In the genomic region with DNA sequence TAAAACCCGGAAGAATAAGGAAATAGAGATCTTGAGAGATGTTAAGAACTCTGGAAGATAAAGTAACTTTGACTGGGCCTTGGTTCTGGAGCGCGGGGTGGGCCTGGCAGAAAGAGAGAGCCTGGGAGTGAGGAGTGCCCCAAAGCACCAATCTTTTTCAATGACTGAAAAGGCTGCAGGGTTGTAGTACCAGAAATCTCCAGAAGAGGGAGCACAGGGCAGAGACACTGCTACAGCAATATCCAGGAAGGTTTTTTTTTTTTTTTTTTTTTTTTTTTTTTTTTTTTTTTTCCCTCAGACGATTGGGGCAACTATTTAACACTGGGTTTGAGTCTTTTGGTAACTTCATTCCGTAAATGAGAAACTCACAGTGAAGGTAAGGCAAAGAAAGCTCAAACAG, we compare ENCODE assay signal across 8 mouse cellular contexts.
A peak's percentile ranks its signal among the peaks of the same experiment; 100 is the strongest.
DNase-seq lines count a peak whose midpoint lies in the region; ATAC-seq and TF ChIP-seq lines count a peak whose summit lies in the region.

No protein-coding gene starts in this region.

- H3K9ac ChIP-seq in midbrain, embryonic 13.5 days (replicated peaks): no peak overlapping the region

- peak; percentile 62 for TF ChIP-seq CTCF in cerebellum, adult 2 months (IDR thresholded peaks at IDR 0.05; ENCODE audit: borderline replicate concordance, insufficient read depth, low read depth, low read length)
- TF ChIP-seq CTCF in kidney, adult 2 months (conservative IDR thresholded peaks at IDR 0.05; ENCODE audit: insufficient read depth, insufficient read length, low read depth, low read length): peak; percentile 50

- 8% methylated on average over 5 of the region's 5 CpGs for WGBS in midbrain, embryonic 10.5 days
- 11% methylated on average over 5 of the region's 5 CpGs for WGBS in midbrain, embryonic 13.5 days
- WGBS in cerebellum, adult 2 months: 11% methylated on average over 5 of the region's 5 CpGs
- 5% methylated on average over 5 of the region's 5 CpGs for whole genome bisulfite sequencing in kidney, adult 2 months

- intact Hi-C loops in left cerebral cortex, postnatal 4 days (cut with DNase I): loop anchor here (5.0 kb wide), 1 partner anchor 177 kb away; a partner anchor contains a TSS

- peaks cover 21% of the 10 kb centered on the region for H3K36me3 ChIP-seq in midbrain, embryonic 10.5 days
- H3K36me3 ChIP-seq in midbrain, embryonic 13.5 days: no peaks in the 10 kb centered on the region
- H3K36me3 ChIP-seq in kidney, adult 2 months (ENCODE audit: control insufficient read depth, insufficient read depth, low read length): no peaks in the 10 kb centered on the region

- TF ChIP-seq POLR2A in cerebellum, adult 2 months (IDR thresholded peaks at IDR 0.05; ENCODE audit: borderline replicate concordance, insufficient read depth, low read length): no peak
- no peak for TF ChIP-seq POLR2A in kidney, adult 2 months (IDR thresholded peaks at IDR 0.05; ENCODE audit: low read depth, low read length)

- H3K4me1 ChIP-seq in midbrain, embryonic 10.5 days: peaks cover 93% of the 10 kb centered on the region
- H3K4me1 ChIP-seq in midbrain, embryonic 13.5 days (replicated peaks): peaks cover 41% of the 10 kb centered on the region
- no peaks in the 10 kb centered on the region; the same call in 1 of the 2 replicates for H3K4me1 ChIP-seq in cerebellum, adult 2 months (ENCODE audit: control insufficient read depth, insufficient read depth, low read length)
- no peaks in the 10 kb centered on the region for H3K4me1 ChIP-seq in kidney, adult 2 months (ENCODE audit: control insufficient read depth, insufficient read depth, low read length)

- H3K9me3 ChIP-seq in midbrain, embryonic 10.5 days (replicated peaks): no peaks in the 10 kb centered on the region
- no peaks in the 10 kb centered on the region for H3K9me3 ChIP-seq in midbrain, embryonic 13.5 days

- peak; percentile 76 for DNase-seq in midbrain, embryonic 10.5 days (ENCODE audit: low spot score)
- peak; percentile 82 for DNase-seq in cerebellum, adult 2 months
- DNase-seq in frontal cortex, postnatal 10 days (ENCODE audit: low spot score in 2 of 2): peak; percentile 63 to 83
- peak; percentile 84 for DNase-seq in kidney, adult 2 months
- peak; percentile 85 for DNase-seq in left cerebral cortex, postnatal 4 days
- peak; percentile 57 for DNase-seq in ovary, adult 18-20 months (ENCODE audit: low spot score)
- peak; percentile 40 to 76 for DNase-seq in thymus, postnatal 10 days (ENCODE audit: low spot score in 2 of 2)

- H3K4me3 ChIP-seq in midbrain, embryonic 10.5 days: no peak overlapping the region
- H3K4me3 ChIP-seq in midbrain, embryonic 13.5 days (replicated peaks): no peak overlapping the region
- no peak overlapping the region for H3K4me3 ChIP-seq in cerebellum, adult 2 months (replicated peaks; ENCODE audit: insufficient read depth, low read depth, low read length)
- H3K4me3 ChIP-seq in kidney, adult 2 months (ENCODE audit: insufficient read depth, low read depth, low read length): no peak overlapping the region

- H3K27ac ChIP-seq in midbrain, embryonic 10.5 days (replicated peaks): no peak overlapping the region
- H3K27ac ChIP-seq in midbrain, embryonic 13.5 days: no peak overlapping the region
- no peak overlapping the region for H3K27ac ChIP-seq in cerebellum, adult 2 months (ENCODE audit: insufficient read depth, low read length)
- H3K27ac ChIP-seq in kidney, adult 2 months (ENCODE audit: insufficient read depth, low read depth, low read length): no peak overlapping the region

- H3K4me2 ChIP-seq in midbrain, embryonic 13.5 days (replicated peaks): no peak overlapping the region

- no peak for ATAC-seq in midbrain, embryonic 13.5 days

- no peaks in the 10 kb centered on the region for H3K27me3 ChIP-seq in midbrain, embryonic 10.5 days (ENCODE audit: low read depth, poor library complexity, severe bottlenecking)
- no peaks in the 10 kb centered on the region for H3K27me3 ChIP-seq in midbrain, embryonic 13.5 days
- H3K27me3 ChIP-seq in cerebellum, adult 2 months (ENCODE audit: control insufficient read depth, insufficient read depth, low read length): no peaks in the 10 kb centered on the region
- no peaks in the 10 kb centered on the region for H3K27me3 ChIP-seq in kidney, adult 2 months (replicated peaks; ENCODE audit: control insufficient read depth, insufficient read depth, low read length)
